Mouse (Mus musculus): ENCODE data around the gene Gigyf2. TPM values are rescaled to one million over a fixed set of nuclear protein-coding genes. Genes with fewer than 3 reads are reported as not detected.
A peak's percentile ranks its signal among the peaks of the same experiment; 100 is the strongest.

Gigyf2 gene
- total RNA-seq, 4 experiments from 2014 or later, result 38.0 to 48.5 (median 40.4) TPM

DNA sequence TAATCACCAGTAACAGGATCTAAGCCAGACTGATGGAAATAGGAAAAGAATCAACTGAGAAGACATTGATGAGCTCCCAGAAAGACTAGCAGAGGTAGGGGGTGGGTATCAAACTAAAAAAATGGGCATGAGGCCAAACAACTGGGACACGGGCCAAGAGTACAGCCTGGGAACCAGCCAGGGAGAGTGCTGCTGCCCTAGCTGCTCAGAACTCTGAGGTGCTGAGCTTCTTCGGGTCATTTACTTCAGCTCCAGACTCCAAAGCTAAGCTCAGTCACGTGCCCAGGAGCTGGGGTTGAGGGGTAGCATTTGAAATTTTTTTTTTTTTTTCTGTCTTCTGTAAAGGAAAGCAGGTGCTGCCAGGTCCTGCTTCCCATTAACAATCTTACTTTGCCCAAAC is 10.1 kb upstream of the Gigyf2 start:
- no peak for DNase-seq (ENCODE audit: low spot score)

DNA sequence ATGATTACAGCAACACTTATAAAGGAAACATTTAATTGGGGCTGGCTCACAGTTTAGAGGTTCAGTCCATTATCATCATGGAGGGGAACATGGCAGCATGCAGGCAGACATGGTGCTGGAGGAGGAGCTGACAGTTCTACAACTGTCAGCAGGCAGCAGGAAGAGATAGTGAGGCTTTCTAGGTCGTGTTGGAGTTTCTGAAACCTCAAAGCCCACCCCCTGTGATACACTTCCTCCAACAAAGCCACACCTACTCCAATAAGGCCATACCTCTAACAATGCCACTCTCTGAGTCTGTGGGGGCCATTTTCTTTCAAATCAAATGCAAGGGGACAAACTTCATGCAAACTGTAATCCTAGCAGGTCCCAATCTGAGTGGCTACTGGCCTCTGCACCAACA is 5.7 kb upstream of the Gigyf2 start:
- no peak for DNase-seq (ENCODE audit: low spot score)

DNA sequence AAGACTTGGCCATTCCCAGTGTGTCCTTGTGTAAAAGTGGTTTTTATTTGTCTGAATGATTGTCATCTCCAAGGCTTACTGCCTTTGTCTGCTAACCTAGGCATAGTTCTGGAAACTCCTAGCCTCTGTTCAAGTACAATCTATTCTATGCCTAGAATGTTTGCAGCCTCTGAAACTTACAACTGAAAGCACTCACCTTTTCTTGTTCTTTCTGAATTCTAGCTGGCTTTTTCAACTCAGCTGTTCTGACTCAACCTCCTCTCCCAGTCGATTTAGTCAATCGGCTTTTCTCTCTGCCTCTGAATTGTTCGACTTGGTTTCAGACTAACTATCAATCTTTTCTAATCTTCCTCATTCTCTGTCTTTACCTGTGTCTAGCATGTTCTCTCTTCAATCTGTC is 4.0 kb upstream of the Gigyf2 start:
- no peak for DNase-seq (ENCODE audit: low spot score)

DNA sequence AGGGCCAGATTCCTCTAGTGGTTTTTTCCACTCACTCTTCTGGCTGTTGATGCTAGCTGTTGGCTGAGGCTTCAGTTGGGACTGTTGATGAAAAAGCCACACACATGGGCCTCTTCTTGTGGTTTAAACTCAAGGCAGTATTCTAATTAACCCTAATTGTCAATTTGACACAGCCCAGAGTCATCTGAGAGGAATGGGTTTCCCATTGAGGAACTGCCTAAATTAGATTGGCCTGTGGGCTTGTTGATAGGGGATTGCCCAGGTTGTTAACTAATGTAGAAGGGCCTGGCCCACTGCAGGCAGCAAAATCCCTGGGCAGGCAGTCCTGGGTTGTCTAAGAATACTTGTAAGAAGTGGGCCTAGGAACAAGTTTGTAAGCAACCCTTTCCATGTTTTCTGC is 2.1 kb upstream of the Gigyf2 start:
- no peak for DNase-seq (ENCODE audit: low spot score)

DNA sequence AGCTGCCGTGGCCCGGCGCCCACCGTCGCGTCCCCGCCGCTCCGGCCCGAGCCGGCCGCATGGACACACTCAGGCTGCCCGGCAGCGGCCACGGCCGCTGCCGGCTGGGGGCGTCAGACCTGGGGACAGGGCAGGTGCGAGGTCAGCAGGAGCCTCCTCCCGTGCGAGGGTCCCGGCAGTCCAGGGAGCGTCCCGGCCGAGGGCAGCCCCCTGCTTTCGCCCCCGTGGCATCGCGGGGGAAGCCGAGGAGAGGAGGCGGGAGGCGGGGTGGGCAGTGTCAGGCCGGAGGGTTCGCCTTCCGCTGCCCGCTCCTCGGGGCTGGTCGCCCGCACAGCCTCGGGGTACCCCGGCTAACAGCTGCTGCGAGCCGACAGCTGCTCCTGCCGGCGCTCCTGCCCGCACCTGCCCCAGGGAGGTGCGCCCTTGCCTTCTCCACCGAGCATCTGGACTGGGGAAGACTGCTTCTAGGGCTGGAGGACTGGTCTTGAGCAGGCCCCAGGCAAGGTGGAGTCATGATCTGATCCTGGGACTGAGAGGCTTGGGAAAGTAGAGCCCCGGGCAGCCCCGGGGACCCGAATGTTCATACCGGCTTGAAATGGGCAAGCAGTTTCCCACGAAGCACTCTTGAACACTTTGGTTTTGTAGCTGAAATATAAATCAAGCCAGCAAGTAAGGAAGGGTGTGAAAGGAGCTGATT is 515 bp downstream of the Gigyf2 start:
- DNase-seq (ENCODE audit: low spot score), result peak; percentile 8

DNA sequence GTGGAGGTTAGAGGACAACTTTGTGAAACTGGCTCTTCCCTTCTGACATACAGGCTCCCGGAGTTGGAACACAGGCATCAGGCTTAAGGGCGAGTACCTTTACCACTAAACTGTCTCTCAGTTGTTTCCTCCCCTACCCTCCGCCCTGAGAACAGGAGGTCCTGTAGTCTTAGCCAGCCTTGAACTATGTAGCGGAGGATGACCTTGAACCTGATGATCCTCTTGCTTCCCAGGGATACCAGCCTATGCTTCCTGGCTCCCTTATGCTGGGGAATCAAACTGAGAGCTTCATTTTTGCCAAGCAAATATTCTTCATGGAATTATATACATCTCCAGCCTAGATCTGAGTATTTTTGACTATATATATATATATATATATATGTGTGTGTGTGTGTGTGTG is 5.0 kb downstream of the Gigyf2 start:
- no peak for DNase-seq (ENCODE audit: low spot score)

DNA sequence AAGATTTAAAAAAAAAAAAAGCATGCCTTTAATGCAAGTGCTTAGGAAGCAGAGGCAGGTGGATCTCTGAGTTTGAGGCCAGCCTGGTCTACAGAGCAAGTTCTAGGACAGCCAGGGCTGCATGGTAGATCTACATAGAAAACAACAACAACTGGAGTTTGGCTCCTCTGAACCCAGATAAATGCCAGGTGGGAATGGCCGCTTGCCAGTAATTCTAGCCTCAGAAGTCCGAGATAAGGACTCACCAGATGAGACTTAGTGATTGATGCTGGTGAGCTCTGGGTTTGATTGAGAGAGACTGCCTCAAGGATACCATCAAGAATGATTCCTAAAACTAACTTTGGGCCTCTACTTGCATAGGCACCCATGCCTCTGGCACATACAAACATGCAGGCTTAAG is 23.8 kb downstream of the Gigyf2 start:
- no peak for DNase-seq (ENCODE audit: low spot score)

DNA sequence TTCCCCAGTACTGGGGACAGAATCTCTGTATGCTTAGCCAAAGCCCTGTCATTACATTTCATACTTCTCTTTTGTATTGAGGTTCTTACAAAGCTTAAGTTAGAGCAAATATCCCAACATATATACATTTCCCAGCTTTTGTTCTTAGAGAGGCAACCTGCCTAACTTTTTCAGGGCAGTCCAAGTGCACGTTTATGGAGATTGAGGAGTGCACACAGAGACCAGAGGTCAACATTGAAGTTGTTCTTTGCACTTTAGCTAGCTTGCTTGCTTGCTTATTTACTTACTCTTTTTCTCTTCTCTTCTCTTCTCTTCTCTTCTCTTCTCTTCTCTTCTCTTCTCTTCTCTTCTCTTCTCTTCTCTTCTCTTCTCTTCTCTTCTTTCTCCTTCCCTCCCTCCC is 33.5 kb downstream of the Gigyf2 start:
- DNase-seq (ENCODE audit: low spot score), result no peak

DNA sequence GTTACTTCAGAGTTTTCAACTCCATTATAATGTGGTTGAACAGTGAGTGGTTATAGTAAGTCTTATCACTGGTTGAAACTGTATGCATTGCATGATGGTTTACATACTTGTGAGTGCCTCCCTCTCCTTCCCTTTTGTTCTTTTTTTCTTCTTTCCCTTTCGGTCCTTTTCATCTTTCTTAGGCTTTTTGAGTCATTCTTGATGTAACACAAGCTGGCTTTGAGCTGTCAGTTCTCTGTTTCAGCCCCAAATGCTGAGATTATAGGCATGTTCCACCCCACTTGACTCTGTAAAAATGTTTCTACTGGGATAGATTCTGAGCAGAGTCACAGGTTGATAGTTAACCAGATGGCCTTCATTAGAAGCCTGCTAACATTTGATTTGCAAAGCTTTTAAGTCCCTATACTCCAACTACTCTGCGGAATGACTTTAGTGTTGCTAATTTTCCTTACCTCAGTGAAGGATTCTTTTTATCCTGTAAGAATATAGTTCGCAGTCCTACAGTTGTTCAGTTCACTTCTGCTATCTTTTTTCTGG is 51.3 kb downstream of the Gigyf2 start:
- DNase-seq (ENCODE audit: low spot score), result no peak

DNA sequence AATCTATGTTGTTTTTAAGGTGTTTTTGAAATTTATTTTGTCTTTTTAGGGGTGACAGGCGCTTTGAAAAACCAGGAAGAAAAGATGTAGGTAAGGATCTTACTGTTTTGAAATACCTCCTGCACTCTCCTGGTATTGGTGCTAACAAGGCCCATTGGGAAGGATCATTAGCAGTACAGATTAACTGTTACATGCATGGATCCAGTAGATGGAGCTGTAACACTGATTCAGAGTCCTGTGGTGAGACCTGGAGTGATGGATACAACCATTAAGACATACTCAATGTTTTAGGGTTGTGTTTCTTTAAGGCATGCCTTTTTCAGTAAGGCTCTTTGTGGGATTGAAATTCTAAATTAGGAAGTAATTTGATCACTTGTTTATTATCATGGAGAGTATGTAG is 53.1 kb downstream of the Gigyf2 start:
- no peak for DNase-seq (ENCODE audit: low spot score)

DNA sequence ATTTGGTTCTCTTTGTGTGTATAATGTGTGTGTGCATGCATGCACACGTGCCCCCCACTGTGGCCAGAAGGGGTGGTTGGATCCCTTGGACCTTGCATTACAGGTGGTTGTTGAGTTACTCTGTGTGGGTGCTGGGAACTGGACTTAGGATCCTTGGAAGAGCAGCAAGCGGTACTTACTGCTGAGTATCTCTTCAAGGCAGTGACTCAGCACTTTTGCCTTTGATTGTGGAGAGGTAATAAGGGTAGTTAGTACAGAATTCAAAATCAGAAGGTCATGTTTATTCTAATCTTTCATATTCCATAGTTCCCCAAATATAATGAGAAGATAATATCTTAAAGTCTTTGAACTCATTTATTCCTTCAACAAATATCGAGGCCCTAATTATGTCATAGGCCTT is 54.4 kb downstream of the Gigyf2 start:
- DNase-seq (ENCODE audit: low spot score), result no peak

DNA sequence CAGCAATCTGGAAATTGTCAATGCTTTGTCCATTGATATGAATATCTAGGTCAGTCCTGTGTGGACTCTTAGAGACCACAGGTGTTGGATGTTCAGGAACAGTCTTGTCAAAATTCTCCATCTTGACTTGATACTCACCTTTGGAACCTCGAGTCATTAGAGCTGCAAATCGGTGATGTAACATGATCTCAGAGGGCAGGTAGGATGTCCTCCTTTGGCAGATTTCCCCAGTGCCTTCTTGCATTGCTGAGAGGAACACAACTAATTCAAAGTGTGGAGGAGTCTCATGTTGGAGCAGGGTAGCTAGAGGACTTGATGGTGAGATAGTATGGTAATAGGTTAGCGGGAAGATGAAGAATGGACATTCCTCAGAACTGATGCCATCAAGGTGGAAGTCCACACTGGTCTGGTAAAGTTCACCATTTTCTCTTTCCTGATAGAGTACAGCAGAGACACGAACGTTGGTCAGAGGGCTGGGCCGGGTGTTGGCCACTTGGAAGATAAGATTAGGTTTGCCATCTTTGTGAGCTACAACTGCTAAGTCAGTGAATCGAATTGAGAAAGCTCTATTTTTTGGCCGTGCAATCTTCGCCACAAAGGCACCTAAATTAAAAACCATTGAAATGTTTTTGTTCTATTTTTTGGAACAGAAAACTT is 59.8 kb downstream of the Gigyf2 start:
- no peak for DNase-seq (ENCODE audit: low spot score)

DNA sequence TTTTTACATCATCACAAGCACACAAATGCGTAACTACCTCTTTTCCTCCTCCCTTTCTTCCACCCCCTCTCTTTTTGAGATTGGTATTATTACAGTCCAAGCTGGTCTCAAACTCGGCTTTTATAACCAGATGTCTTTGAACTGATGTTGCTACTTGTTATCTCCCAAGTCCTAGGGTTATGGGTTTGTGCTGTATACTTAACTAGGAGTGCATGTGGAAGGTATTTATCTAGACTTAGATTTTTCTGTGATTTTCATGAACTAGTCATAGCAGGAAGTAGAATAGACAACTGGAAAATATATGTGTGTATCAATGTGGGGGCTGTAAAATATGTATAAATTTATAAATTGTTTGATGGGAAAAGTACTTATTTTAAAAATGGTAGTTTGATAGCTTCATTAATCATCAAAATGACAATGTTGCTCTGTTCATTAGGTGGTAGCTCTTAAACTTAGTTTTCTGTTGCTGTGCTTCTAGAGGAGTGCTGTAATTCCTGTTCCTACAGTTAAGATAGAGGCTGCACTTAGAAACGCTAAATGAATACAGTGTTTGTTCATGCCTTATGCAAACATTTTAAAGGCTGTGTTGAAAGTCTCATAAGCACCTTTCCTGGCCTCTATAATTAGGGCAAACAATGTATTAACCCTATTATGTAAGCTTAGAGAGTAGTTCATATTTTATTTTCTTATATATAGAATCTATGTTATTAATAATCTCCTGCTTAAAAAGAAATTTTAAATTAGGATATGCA is 66.8 kb downstream of the Gigyf2 start:
- DNase-seq (ENCODE audit: low spot score), result no peak

DNA sequence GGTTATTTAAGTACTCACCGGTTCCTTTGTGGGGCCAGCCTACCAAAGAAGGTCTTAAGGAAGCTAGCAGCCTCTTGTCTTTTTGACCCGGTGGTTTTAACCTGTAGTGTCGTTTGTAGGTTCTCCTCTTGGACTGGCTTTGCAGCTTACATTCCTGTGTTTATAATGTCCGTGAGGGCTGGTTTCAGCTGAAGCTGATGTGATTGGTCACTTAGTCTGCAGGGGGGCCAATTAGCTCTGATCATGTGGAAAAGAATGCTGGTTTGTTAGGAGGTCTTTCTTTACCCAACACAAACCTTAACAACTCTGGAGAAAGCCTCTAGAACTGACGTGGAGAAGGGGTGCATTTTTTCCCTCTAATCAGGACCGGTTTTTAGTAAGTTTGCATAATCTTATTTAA is 67.8 kb downstream of the Gigyf2 start, which contains the start of gene Kcnj13:
Gene Kcnj13, minus strand, starts transcription at position 136 of the 400 bp plus-strand sequence.
- DNase-seq (ENCODE audit: low spot score), result no peak

DNA sequence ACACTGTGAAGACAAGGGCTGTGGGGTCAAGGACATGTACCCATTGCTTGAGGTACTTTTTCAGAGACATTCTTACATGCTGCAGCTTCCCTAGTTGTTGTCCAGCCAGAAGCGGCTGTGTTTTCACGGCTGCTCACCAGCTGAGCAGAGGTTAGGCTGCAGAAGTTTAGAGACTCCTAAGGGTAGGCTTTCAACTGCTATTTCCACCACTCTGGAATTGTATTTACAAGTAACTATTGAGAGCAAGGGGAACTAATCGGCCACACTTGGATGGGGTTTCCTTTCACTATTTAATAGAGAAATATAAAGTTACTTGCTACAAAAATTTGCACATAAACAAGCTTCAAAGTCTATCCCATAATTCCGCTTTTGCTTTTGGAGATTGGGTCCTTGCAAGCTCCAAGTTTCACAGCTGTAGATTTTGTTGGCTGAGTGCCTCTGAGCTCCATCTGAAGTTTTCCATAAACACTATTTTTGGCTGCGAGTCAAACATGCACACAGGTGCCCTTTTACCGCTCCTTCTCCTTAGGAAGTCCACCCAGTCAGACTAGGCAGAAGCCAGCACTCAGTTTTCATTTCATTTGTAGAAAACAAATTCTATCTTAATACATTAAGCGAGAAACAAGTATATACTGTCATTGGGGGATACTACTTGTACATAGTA is 70.3 kb downstream of the Gigyf2 start:
- DNase-seq (ENCODE audit: low spot score), result no peak

DNA sequence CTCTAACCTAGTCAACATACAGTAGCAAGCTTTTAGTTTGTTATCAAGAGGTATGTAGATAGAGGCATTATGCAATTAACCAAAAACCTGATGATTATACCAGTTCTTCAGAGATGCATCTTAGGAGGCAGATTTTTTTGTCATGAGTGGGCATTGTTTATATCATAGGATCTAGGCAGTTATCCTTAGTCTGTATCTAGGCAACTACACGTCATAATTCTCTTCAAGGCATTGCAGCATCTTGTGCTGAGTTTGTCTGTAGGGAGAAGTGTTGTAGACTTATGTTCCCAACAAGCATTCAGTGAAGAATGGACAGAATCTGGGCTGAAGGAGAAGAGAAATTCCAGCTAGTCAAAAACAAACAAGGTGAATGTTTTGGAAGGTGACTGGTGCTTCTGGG is 77.9 kb downstream of the Gigyf2 start:
- DNase-seq (ENCODE audit: low spot score), result no peak

DNA sequence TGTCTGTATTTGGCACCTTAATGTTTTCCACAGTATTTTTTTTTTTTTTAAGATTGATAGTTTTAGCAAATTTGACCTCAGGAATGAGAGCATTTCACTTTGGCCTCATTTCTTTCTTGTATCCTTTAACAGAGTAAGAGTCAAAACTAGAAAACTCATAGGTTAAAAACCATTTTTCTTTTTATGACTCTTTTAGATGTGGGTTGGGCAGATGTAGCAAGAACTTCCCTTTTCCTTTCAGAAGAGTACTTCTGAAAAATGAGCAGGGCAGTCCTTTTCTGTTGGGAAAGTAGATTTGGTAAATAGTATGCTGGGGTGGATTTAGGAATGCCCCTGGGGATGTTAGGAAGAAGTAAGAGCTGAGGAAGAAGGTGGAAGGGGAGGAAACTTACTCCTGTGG is 79.2 kb downstream of the Gigyf2 start:
- no peak for DNase-seq (ENCODE audit: low spot score)

DNA sequence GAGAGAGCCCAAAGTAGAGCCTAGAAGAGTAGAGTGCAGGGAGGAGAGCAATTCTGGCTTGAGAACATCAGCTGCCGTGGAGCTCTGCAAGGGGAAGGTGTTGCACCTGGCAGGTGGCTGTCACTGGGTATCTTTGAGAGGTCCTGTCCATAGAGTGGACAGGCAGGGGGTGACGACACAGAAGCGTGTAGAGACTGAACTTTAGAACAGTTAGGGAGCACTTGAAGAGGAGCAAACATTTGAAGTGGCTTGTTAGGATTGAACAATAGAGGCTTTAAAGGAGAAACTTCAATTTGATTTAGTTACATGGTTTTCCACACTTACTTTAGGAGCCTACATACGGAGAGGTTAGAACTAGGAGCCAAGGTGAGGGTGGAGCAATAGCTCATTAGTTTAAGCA is 82.6 kb downstream of the Gigyf2 start:
- DNase-seq (ENCODE audit: low spot score), result no peak

DNA sequence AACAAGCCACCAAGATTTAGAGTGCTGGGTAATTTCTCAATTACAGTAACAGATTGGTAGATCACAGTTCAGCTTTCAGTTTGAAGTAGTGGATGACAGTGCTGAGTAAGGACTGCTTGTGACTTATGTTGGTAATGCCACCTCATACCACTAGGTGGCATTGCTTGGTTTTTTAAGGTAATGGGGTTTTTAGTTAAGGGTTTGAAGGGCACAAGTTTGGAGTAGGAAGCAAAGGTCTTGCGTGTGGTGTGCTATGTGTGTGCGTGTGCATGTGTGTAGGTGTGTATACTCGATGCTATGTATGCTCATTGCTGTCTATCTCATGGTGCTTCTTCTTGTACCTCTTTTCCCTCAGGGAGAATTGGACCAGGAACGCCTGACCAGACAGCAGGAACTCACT is 91.9 kb downstream of the Gigyf2 start:
- DNase-seq (ENCODE audit: low spot score), result no peak

DNA sequence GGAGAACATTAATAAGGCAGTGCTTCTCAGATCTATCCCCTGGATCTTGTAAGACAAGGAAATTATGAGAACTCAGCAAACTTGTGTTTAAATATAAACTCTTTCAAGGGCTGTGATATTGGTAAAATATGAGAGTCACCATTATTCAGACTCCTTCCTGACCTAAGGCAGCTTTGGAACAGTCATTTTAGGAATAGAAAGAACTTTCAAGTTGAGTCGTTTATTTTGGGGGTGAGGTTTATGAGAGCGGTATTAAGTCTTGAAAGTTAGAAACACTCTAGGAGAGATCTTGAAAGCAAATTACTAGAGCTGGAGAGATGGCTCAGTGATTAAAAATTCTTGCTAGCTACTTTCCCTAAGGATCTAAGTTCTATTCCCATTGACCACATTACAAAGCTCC is 108.3 kb downstream of the Gigyf2 start:
- DNase-seq (ENCODE audit: low spot score), result no peak

DNA sequence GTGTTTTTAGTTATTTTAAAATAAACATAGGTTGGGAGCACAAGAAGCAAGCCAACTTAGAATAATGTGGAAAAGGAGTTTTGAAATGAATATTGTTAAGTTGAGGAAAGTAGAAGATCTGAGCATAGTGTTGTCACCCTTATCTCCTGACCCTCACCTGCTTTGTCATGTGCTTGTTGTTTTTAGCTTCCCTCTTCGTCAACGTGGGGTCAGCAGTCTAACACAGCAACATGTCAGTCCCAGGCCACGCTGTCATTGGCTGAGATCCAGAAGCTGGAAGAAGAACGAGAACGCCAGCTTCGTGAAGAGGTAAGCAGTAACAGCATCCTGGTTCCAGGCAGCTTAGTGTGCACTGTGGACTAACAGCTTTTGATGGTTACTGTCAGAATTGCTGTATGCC is 109.8 kb downstream of the Gigyf2 start:
- DNase-seq (ENCODE audit: low spot score), result no peak
